In genomic region chr4:104939535-104939934, GRCm38 (mm10) we compare ENCODE assay signal across 11 mouse cellular contexts. TPM values are rescaled to one million over a fixed set of nuclear protein-coding genes. Genes with fewer than 3 reads are reported as not detected.
"Had no signal": no experiment of that assay in that cellular context is flagged by ENCODE, and none has a peak within 500 bp of the region (broad histone marks: within the 10 kb centered on the region; RNA-seq: fewer than 3 reads in every experiment).

No protein-coding gene starts in this region.

- ATAC-seq: midbrain, embryonic 13.5 days; midbrain, embryonic 15.5 days had no signal

- DNase-seq: lung, adult 18-20 months; lung, embryonic 14.5 days; lung, postnatal 10 days; lung, postnatal 4 days; right cerebral cortex, postnatal 14 days; thymus, adult 2 months; thymus, postnatal 25 days had no signal

RNA-seq across cellular contexts. Expression of gene Fyb2, which starts 26.3 kb away (rescaled TPM):
- total RNA-seq: monocyte, adult 5-6 weeks; neutrophil, adult 5-6 weeks had no signal
